Mouse (Mus musculus) hindbrain, embryonic 16.5 days (tissue): ENCODE results near the gene Ppp1r10. TPM values are rescaled to one million over a fixed set of nuclear protein-coding genes. Genes with fewer than 3 reads are reported as not detected.
"Not testable (repeated sequence)": the region's sequence is repeated elsewhere in the genome, so short reads cannot be mapped to it uniquely, and the experiment has no call there.

Source experiments
- ATAC-seq: fragments of 200-750 bp; cut with Nextera tagmentation; 2 replicates; pipeline ENCODE4 v1.8.0; 2017; ENCODE audit warnings: moderate TSS enrichment, moderate library complexity
- H3K27ac ChIP-seq: fragments of 300-500 bp; sonication (generic); 2 replicates; pipeline ENCODE4 v1.5.1; 2014; ENCODE audit warnings: low read depth, mild to moderate bottlenecking, control low read depth, low read length, moderate library complexity
- H3K27me3 ChIP-seq: fragments of 300-500 bp; sonication (generic); replicated peaks from 2 replicates; pipeline ENCODE4 v1.6.1; 2014; ENCODE audit warnings: low read length; ENCODE audit not compliant: control insufficient read depth, insufficient read depth
- H3K36me3 ChIP-seq: fragments of 300-500 bp; sonication (generic); 2 replicates; pipeline ENCODE4 v1.6.1; 2014; ENCODE audit warnings: mild to moderate bottlenecking, low read length, moderate library complexity, mixed read lengths; ENCODE audit not compliant: control insufficient read depth, insufficient read depth
- H3K4me1 ChIP-seq: fragments of 300-500 bp; sonication (generic); 2 replicates; pipeline ENCODE4 v1.6.1; 2014; ENCODE audit warnings: low read depth, low read length; ENCODE audit not compliant: control insufficient read depth, insufficient read depth
- H3K4me2 ChIP-seq: fragments of 300-500 bp; sonication (generic); 2 replicates; pipeline ENCODE4 v1.6.1; 2014; ENCODE audit warnings: mild to moderate bottlenecking, low read length, control low read depth, moderate library complexity
- H3K4me3 ChIP-seq: fragments of 300-500 bp; sonication (generic); 2 replicates; pipeline ENCODE4 v1.5.1; 2014; ENCODE audit warnings: mild to moderate bottlenecking, low read length, control low read depth, moderate library complexity
- H3K9ac ChIP-seq: fragments of 300-500 bp; sonication (generic); 2 replicates; pipeline ENCODE4 v1.6.1; 2014; ENCODE audit warnings: low read depth, mild to moderate bottlenecking, control low read depth, low read length, moderate library complexity
- H3K9me3 ChIP-seq: fragments of 300-500 bp; sonication (generic); 2 replicates; pipeline ENCODE4 v1.6.1; 2014; ENCODE audit warnings: mild to moderate bottlenecking, low read length, moderate library complexity; ENCODE audit not compliant: control insufficient read depth
- WGBS: fragments of 180-500 bp; shearing (Covaris S2); extraction: QIAGEN DNeasy Blood & Tissue Kit; methylation state at CpG from one replicate; pipeline ENCODE4 v1.1.7; 2014; 5-methylcytosine and 5-hydroxymethylcytosine counted together
- polyA plus RNA-seq: library from polyadenylated mRNA; unstranded; fragments of >200 nt; fragmentation: Nextera tagmentation; extraction: Ambion mirVana; gene quantifications from 2 replicates; pipeline ENCODE4 v1.2.1, GENCODE M21; 2015

The Ppp1r10 gene
- polyA plus RNA-seq, 1 experiment from 2014 or later: 32.7 TPM

DNA sequence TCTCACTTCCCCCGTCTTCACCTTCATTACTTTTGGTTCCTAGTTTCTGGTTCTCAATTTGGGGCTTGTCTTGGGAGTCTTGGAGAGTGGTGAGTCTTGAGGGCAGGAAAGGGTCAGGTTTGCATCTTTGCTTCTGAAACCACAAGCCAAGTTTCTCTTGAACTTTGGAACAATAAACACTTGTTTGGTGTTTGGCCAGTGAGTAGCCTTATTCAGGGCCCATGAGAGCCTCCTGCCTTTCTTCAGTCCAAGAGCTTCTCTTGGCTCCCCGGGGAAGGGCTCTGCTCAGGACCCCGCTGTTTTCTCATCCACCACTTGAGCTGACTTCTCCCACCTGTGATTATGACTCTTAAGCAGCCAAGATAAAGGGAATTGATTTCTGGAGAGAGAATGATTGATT lies 6.3 kb downstream of the Ppp1r10 start:
- H3K27ac ChIP-seq: no peak overlapping the region
- no peaks in the 10 kb centered on the region for H3K27me3 ChIP-seq
- H3K4me1 ChIP-seq: peaks cover 25% of the 10 kb centered on the region
- H3K9ac ChIP-seq: no peak overlapping the region
- H3K4me2 ChIP-seq: no peak overlapping the region
- no peak overlapping the region for H3K4me3 ChIP-seq
- 88% methylated on average over 3 of the region's 3 CpGs for WGBS
- H3K36me3 ChIP-seq: peaks cover 28% of the 10 kb centered on the region
- H3K9me3 ChIP-seq: no peaks in the 10 kb centered on the region
- no peak for ATAC-seq

DNA sequence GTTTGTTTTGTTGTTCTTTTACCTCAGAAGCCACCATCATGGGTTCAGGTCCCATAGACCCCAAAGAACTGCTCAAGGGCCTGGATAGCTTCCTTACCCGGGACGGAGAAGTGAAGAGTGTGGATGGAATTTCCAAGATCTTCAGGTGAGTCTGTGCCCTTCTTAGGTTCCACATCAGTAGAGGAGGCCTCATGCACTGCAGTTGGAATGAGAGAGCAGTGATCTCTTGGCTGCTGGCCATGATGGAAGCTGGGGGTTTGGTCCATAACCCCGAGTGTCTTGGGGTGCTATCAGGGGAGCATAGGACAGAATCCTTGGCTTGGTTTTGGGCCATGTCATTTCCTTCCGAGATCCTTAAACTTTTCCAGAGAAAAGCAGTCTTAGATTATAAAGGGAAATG lies 7.0 kb downstream of the Ppp1r10 start:
- Histone ChIP-seq H3K27ac (no peak overlapping the region), H3K4me2 (no peak overlapping the region), H3K9me3 (no peaks in the 10 kb centered on the region), H3K27me3 (no peaks in the 10 kb centered on the region), H3K9ac (no peak overlapping the region), H3K36me3 (peaks cover 35% of the 10 kb centered on the region), H3K4me3 (no peak overlapping the region), H3K4me1 (peaks cover 25% of the 10 kb centered on the region)
- ATAC-seq: no peak
- 94% methylated on average over 4 of the region's 4 CpGs for WGBS

DNA sequence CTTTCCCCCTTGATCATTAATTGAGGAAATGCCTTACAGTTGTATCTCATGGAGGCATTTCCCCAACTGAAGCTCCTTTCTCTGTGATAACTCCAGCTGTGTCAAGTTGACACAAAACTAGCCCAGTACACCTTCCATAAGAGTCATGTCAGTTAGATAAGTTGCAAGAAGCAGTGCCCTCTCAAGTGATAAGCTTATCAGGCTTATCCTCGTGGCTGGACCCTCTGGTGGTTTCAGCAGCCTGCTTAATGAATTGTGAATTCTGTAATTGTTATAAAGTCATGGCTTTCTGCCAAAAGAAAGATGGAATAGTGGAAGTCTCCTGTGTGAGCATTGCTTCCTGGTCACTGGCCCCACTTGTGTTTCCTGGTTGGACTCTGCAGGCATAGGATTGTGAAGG lies 11.2 kb downstream of the Ppp1r10 start:
- 68% methylated on average over 1 of the region's 1 CpGs for WGBS
- no peak overlapping the region for H3K4me3 ChIP-seq
- no peaks in the 10 kb centered on the region for H3K27me3 ChIP-seq
- H3K4me2 ChIP-seq: no peak overlapping the region
- H3K9ac ChIP-seq: no peak overlapping the region
- no peaks in the 10 kb centered on the region for H3K9me3 ChIP-seq
- peaks cover 61% of the 10 kb centered on the region for H3K36me3 ChIP-seq
- H3K4me1 ChIP-seq: no peaks in the 10 kb centered on the region
- no peak overlapping the region for H3K27ac ChIP-seq
- ATAC-seq: no peak

DNA sequence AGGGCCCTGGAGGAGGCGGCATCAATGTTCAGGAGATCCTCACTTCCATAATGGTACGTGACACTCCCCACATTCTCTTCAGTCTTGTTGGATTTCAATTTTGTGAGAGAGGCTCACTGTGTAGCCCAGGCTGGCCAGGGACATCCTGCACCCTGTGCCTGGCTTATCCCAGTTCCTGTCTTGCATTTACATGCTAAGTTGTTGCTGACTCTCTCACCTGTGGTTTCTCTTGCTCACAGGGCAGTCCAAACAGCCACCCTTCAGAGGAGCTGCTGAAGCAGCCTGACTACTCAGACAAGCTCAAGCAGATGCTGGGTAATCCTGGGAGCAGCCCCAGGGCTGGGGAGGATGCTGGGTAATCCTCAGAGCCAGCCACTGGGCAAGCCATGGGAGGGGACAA lies 13.3 kb downstream of the Ppp1r10 start:
- no peak for ATAC-seq
- H3K36me3 ChIP-seq: peaks cover 53% of the 10 kb centered on the region
- 95% methylated on average over 2 of the region's 2 CpGs for WGBS

DNA sequence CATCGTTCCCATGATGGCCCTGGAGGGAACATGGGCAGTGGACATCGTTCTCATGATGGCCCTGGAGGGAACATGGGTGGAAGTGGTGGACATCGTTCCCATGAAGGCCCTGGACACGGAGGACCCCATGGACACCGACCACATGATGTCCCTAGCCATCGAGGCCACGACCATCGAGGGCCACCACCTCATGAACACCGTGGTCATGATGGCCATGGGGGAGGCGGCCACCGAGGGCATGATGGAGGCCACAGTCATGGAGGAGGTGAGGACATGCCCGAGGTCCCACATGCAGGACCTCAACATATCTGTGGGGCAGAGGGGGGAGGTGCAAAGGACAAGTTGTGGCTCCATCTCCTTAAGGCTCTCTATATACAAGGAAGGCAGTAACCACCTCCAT lies 14.4 kb downstream of the Ppp1r10 start:
- no peak overlapping the region for H3K4me2 ChIP-seq
- H3K9me3 ChIP-seq: no peaks in the 10 kb centered on the region
- no peaks in the 10 kb centered on the region for H3K4me1 ChIP-seq
- H3K36me3 ChIP-seq: peaks cover 46% of the 10 kb centered on the region
- no peak overlapping the region for H3K9ac ChIP-seq
- WGBS: 89% methylated on average over 12 of the region's 12 CpGs
- no peaks in the 10 kb centered on the region for H3K27me3 ChIP-seq
- no peak overlapping the region for H3K4me3 ChIP-seq
- no peak overlapping the region for H3K27ac ChIP-seq
- no peak for ATAC-seq

More for the DNA sequence above, 13.3 kb downstream of the Ppp1r10 start:
- H3K9me3 ChIP-seq: no peaks in the 10 kb centered on the region
- H3K9ac ChIP-seq: no peak overlapping the region
- H3K27ac ChIP-seq: no peak overlapping the region
- H3K4me1 ChIP-seq: no peaks in the 10 kb centered on the region
- no peak overlapping the region for H3K4me3 ChIP-seq
- H3K27me3 ChIP-seq: no peaks in the 10 kb centered on the region
- H3K4me2 ChIP-seq: no peak overlapping the region

DNA sequence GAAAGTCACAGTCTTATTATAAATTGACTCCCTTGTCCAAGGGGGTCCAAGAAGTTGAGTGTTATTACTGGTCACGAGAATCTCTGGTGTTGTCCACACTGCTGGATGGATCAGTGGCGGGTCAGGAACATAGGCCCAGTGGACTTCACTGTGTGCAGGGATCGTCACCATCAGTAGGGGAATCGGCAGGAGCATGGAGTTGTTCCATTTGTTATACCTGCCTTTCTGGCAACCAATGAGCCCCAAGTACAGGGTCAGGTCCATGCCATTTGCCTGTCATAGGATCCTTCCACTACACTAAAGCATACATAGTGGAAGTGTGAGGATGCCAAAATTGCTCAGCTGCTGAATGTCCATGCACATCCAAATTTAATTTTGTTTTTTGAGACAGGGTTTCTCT lies 16.4 kb downstream of the Ppp1r10 start:
- no peak overlapping the region for H3K4me2 ChIP-seq
- H3K27me3 ChIP-seq: no peaks in the 10 kb centered on the region
- H3K4me3 ChIP-seq: no peak overlapping the region
- WGBS: 86% methylated on average over 4 of the region's 4 CpGs
- no peak overlapping the region for H3K9ac ChIP-seq
- peaks cover 32% of the 10 kb centered on the region for H3K36me3 ChIP-seq
- no peaks in the 10 kb centered on the region for H3K4me1 ChIP-seq
- H3K9me3 ChIP-seq: no peaks in the 10 kb centered on the region
- no peak for ATAC-seq
- H3K27ac ChIP-seq: no peak overlapping the region

DNA sequence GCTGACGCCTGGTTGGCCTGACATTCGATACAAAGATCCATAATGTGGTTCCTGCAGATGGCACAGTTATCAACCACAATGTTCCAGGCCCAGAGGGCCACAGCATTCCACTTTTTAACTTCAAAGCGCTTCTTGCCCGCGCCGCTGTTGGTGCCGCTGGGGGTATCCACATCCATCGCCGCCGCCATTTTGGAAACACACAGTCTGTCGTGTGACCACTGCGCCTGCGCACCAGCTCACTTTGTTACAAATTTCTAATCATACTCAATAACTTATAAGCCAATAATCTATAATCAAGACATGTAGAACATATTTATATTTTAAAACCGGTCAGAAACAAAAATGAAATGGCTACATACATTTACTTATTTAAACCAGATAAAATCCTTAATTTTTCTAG lies 19.5 kb downstream of the Ppp1r10 start:
- ATAC-seq, H3K4me2 ChIP-seq, H3K27me3 ChIP-seq, H3K4me1 ChIP-seq, H3K9me3 ChIP-seq, H3K4me3 ChIP-seq, H3K9ac ChIP-seq, H3K36me3 ChIP-seq, H3K27ac ChIP-seq: not testable (repeated sequence)
- WGBS: 89% methylated on average over 14 of the region's 14 CpGs

DNA sequence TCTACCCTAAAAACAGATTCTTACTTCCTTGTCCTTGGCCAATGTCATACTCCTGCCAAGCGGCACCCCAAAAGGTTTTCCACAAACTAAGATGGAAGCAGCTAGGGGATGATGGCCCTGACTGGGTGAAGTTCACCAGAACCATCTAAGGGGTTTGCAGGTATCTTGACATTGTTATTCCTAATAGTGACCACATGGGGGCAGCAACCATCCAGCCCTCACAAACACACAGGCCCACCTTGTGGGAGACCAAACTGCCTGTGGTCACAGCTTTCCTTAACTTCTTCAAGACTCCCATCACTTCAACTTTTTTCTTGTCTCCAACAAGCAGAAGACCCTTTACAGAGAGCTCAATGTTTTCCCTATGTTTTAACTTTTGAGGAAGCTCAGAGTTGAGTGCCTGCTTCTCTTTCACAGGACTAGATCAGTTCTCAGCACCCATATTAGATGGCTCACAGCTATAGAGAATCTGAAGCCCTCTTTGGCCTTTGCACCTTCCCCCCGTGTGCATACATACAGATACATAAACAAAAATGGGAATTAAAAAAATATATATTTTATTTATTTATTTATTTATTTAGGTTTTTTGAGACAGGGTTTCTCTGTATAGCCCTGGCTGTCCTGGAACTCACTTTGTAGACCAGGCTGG lies 21.6 kb downstream of the Ppp1r10 start:
- peak; percentile 90 for ATAC-seq
- Histone ChIP-seq H3K4me1 (no peaks in the 10 kb centered on the region), H3K27ac (no peak overlapping the region), H3K4me3 (no peak overlapping the region), H3K9me3 (no peaks in the 10 kb centered on the region), H3K9ac (no peak overlapping the region), H3K27me3 (no peaks in the 10 kb centered on the region), H3K4me2 (no peak overlapping the region), H3K36me3 (no peaks in the 10 kb centered on the region)
- WGBS: 53% methylated on average over 2 of the region's 2 CpGs

DNA sequence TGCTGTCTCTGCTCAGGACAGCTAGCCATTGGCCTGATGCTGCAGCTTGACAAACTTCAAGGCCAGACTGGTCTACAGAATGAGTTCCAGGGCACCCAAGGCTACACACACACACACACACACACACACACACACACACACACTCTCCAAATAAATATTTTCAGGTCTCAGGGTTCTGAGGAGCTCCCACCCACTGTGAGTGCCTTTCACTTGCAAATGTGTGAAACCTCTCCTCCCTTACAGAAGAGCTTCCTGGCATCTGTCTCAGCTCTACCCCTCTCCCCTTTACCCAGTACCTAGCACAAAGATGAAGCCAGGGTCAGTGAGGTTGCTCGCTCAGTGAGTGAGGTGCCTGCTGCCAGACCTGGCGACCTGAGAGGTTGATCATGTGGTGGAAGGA lies 22.9 kb downstream of the Ppp1r10 start:
- no peaks in the 10 kb centered on the region for H3K9me3 ChIP-seq
- no peaks in the 10 kb centered on the region for H3K27me3 ChIP-seq
- 49% methylated on average over 2 of the region's 2 CpGs for WGBS
- H3K4me3 ChIP-seq: no peak overlapping the region
- H3K4me1 ChIP-seq: no peaks in the 10 kb centered on the region
- no peak for ATAC-seq
- H3K27ac ChIP-seq: no peak overlapping the region
- no peak overlapping the region for H3K4me2 ChIP-seq
- no peaks in the 10 kb centered on the region for H3K36me3 ChIP-seq
- H3K9ac ChIP-seq: no peak overlapping the region

DNA sequence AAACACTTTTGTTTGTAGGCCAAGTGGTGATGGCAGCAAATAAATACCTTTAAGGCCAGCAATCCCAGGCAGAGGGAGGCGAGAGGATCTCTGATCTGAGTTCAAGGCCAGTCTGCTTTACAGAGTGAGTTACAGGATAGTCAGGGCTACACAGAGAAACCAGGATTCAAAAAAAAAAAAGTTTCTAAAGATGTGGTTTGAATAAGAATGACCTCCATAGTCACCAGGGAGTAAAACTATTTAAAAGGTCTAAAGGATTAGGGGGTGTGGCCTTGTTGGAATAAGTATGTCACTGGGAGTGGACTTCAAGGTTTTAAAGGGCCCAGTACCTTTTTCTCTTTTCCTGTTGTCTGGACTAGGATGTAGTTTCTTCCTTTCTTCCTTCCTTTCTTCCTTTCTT lies 23.7 kb downstream of the Ppp1r10 start:
- Histone ChIP-seq H3K27ac (no peak overlapping the region), H3K27me3 (no peaks in the 10 kb centered on the region), H3K9me3 (no peaks in the 10 kb centered on the region), H3K4me1 (no peaks in the 10 kb centered on the region), H3K36me3 (no peaks in the 10 kb centered on the region), H3K4me2 (no peak overlapping the region), H3K9ac (no peak overlapping the region), H3K4me3 (no peak overlapping the region)
- 49% methylated on average over 1 of the region's 1 CpGs for WGBS
- no peak for ATAC-seq
